In the genomic region with DNA sequence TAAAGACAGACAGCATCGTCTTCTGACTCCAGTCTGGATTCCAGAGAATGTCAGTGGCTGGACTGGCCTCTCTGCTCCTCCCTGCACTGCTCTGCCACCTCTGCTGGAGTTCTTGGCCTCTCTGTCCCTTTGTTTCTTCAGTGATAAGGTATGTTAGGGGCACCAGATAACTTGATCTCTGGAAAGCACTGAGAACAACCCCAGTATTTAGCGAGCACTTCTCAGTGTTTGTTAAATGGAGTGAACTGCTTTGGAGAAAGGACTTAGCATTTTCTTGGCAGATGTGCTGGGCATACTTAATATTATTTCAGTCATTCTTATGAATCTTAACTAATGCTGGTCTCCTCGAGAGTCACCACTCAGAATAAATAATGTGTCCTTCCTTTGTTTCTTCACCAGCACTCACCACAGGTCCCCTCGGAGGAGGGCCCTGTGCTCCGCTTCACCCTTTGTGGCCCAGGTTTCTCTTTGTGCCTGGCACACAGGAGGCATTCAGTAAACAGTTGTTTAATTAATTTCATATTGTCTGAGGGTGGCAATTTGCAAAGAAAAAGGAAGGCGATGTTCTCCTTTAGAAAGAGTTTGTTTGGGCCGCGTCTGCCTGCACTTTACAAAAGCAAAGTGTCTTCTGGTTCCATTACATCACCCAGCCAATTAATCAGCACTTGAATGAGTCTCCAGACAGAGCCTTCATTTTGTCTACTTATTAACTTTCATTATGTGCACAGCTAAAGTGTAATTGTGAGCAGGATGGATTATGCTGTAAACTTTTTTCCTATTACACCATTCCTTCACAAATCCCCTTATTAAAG, we compare ENCODE assay signal across 13 mouse cellular contexts.
DNase-seq lines count a peak whose midpoint lies in the region; ATAC-seq lines count a peak whose summit lies in the region.
"Had no signal": no experiment of that assay in that cellular context is flagged by ENCODE, and none has a peak within 500 bp of the region (broad histone marks: within the 10 kb centered on the region; RNA-seq: fewer than 3 reads in every experiment).

No protein-coding gene starts in this region.

- no peak overlapping the region for H3K4me2 ChIP-seq in midbrain, embryonic 15.5 days
- no peak overlapping the region for H3K4me2 ChIP-seq in intestine, embryonic 15.5 days (replicated peaks)
- H3K4me2 ChIP-seq: heart, embryonic 13.5 days had no signal

- peaks cover 67% of the 10 kb centered on the region for H3K27me3 ChIP-seq in midbrain, embryonic 10.5 days (ENCODE audit: low read depth, poor library complexity, severe bottlenecking)
- no peaks in the 10 kb centered on the region; the same call in none of the 2 replicates for H3K27me3 ChIP-seq in midbrain, embryonic 15.5 days (replicated peaks)
- no peaks in the 10 kb centered on the region for H3K27me3 ChIP-seq in intestine, embryonic 15.5 days (replicated peaks)
- H3K27me3 ChIP-seq: heart, embryonic 13.5 days had no signal

- no peak overlapping the region for H3K9ac ChIP-seq in midbrain, embryonic 15.5 days
- no peak overlapping the region for H3K9ac ChIP-seq in intestine, embryonic 15.5 days
- H3K9ac ChIP-seq: heart, embryonic 13.5 days; liver, postnatal 0 days had no signal

- H3K4me1 ChIP-seq in midbrain, embryonic 10.5 days = peaks cover 17% of the 10 kb centered on the region
- H3K4me1 ChIP-seq in midbrain, embryonic 15.5 days = peaks cover 9% of the 10 kb centered on the region; the same call in 1 of the 2 replicates
- H3K4me1 ChIP-seq in intestine, embryonic 15.5 days (replicated peaks) = no peaks in the 10 kb centered on the region

- no peak for ATAC-seq in midbrain, embryonic 15.5 days (replicated peaks)
- no peak for ATAC-seq in intestine, embryonic 15.5 days
- ATAC-seq: liver, postnatal 0 days had no signal

- no peaks in the 10 kb centered on the region for H3K9me3 ChIP-seq in midbrain, embryonic 10.5 days (replicated peaks)
- H3K9me3 ChIP-seq in midbrain, embryonic 15.5 days = no peaks in the 10 kb centered on the region
- H3K9me3 ChIP-seq in intestine, embryonic 15.5 days = no peaks in the 10 kb centered on the region
- H3K9me3 ChIP-seq: heart, embryonic 13.5 days had no signal

- no peak overlapping the region for H3K4me3 ChIP-seq in midbrain, embryonic 10.5 days
- H3K4me3 ChIP-seq in midbrain, embryonic 15.5 days = no peak overlapping the region
- H3K4me3 ChIP-seq in intestine, embryonic 15.5 days (replicated peaks) = no peak overlapping the region
- H3K4me3 ChIP-seq: heart, embryonic 13.5 days had no signal

- 16% methylated on average over 8 of the region's 8 CpGs for WGBS in midbrain, embryonic 10.5 days
- WGBS in midbrain, embryonic 15.5 days = 13% methylated on average over 8 of the region's 8 CpGs
- 37% methylated on average over 8 of the region's 8 CpGs for WGBS in intestine, embryonic 15.5 days

- peak overlapping the region; percentile 69 for H3K27ac ChIP-seq in midbrain, embryonic 10.5 days (replicated peaks)
- H3K27ac ChIP-seq in midbrain, embryonic 15.5 days = no peak overlapping the region
- no peak overlapping the region for H3K27ac ChIP-seq in intestine, embryonic 15.5 days
- H3K27ac ChIP-seq: heart, embryonic 13.5 days had no signal

- DNase-seq in embryo, embryonic 11 days = peak; percentile 34
- DNase-seq in embryo, embryonic 10 days (ENCODE audit: low spot score) = no peak
- DNase-seq in midbrain, embryonic 10.5 days (ENCODE audit: low spot score) = no peak
- DNase-seq in mesoderm, embryonic 11.5 days (ENCODE audit: low read depth, low spot score) = peak; percentile 38
- no peak for DNase-seq in lung, postnatal 25 days (ENCODE audit: low spot score)
- DNase-seq in gastrocnemius, adult 8-10 months (ENCODE audit: low spot score in 2 of 2) = no peak
- DNase-seq: adrenal gland, adult 2 months; gastrocnemius, postnatal 10 days; liver, postnatal 0 days; thymus, adult 18-20 months had no signal

- H3K36me3 ChIP-seq in midbrain, embryonic 10.5 days = no peaks in the 10 kb centered on the region
- H3K36me3 ChIP-seq in midbrain, embryonic 15.5 days (replicated peaks) = no peaks in the 10 kb centered on the region
- H3K36me3 ChIP-seq in intestine, embryonic 15.5 days = no peaks in the 10 kb centered on the region
- H3K36me3 ChIP-seq: heart, embryonic 13.5 days had no signal

Comparison
In these comparisons a context has a peak if more than half of its experiments do, and no peak if none do; other contexts are left out.
1. DNase-seq: peak in embryo, embryonic 11 days (single experiment) and mesoderm, embryonic 11.5 days (single experiment); none in embryo, embryonic 10 days (single experiment), midbrain, embryonic 10.5 days (single experiment), lung, postnatal 25 days (single experiment) and gastrocnemius, adult 8-10 months (0 of 2).